Mouse (Mus musculus) small intestine, adult 2 months (tissue): ENCODE measurements around the gene Cemip. TPM values are rescaled to one million over a fixed set of nuclear protein-coding genes. Genes with fewer than 3 reads are reported as not detected.
A peak's percentile ranks its signal among the peaks of the same experiment; 100 is the strongest.

Source experiments
- H3K27ac ChIP-seq: fragments of 200-500 bp; 2 replicates; pipeline ENCODE4 v1.5.1; 2012; ENCODE audit warnings: low read depth, low read length, control low read depth, inconsistent platforms; ENCODE audit not compliant: insufficient read depth
- H3K27me3 ChIP-seq: fragments of 200-500 bp; 2 replicates; pipeline ENCODE4 v1.6.1; 2012; ENCODE audit warnings: mild to moderate bottlenecking, moderate library complexity, low read length, inconsistent platforms; ENCODE audit not compliant: control insufficient read depth, insufficient read depth
- H3K36me3 ChIP-seq: fragments of 200-500 bp; 2 replicates; pipeline ENCODE4 v1.6.1; 2012; ENCODE audit warnings: mild to moderate bottlenecking, low read length, control low read depth, inconsistent platforms; ENCODE audit not compliant: control insufficient read depth, insufficient read depth
- H3K4me1 ChIP-seq: fragments of 200-500 bp; 2 replicates; pipeline ENCODE4 v1.6.1; 2012; ENCODE audit warnings: low read length, inconsistent platforms, mixed read lengths; ENCODE audit not compliant: control insufficient read depth, insufficient read depth, insufficient read length
- H3K4me3 ChIP-seq: fragments of 200-500 bp; 2 replicates; pipeline ENCODE4 v1.5.1; 2012; ENCODE audit warnings: low read depth, mild to moderate bottlenecking, control low read depth, inconsistent platforms, low read length, moderate library complexity
- CTCF ChIP-seq: fragments of 200-500 bp; IDR thresholded peaks from 2 replicates; pipeline ENCODE4 v1.5.1; 2012; ENCODE audit warnings: low read depth, mild to moderate bottlenecking, control low read depth, inconsistent platforms, low read length, moderate library complexity, mixed read lengths; ENCODE audit not compliant: insufficient replicate concordance, insufficient read length; ENCODE audit errors: extremely low read depth
- POLR2A ChIP-seq: fragments of 200-500 bp; IDR thresholded peaks from 2 replicates; pipeline ENCODE4 v1.6.1; 2012; ENCODE audit warnings: low read depth, mild to moderate bottlenecking, control low read depth, inconsistent platforms, low read length, moderate library complexity
- WGBS: fragments of 180-500 bp; shearing (Covaris S2); methylation state at CpG from one replicate; pipeline ENCODE4 v1.1.7; 2018; 5-methylcytosine and 5-hydroxymethylcytosine counted together
- polyA plus RNA-seq: library from polyadenylated mRNA; depleted of rRNA; stranded (reverse); fragments of >200 nt; gene quantifications from 2 replicates; pipeline ENCODE4 v1.2.3, GENCODE M21; 2012

Gene Cemip
- polyA plus RNA-seq, 1 experiment = 0.27 TPM

DNA sequence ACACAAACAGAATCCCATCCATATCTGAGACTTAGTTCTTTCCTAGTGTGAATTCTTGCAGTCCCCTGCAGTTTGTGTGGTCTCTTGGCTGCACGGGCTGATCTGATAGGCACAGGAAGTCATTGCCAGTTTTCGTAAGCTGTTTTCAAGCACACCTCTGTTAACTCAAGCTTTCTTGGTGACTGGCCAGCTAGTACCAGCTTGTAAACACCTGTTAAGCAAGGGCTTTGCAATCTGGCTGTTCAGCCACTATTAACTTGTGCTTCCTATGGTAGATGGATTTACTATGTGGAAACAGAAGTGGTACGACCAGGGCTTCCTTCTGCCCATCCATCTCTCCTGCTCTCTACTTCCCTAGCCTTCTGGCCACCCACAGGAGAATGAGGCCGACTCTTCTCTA lies 166.1 kb downstream of the Cemip start:
- Histone ChIP-seq H3K27me3 (no peaks in the 10 kb centered on the region), H3K4me1 (no peaks in the 10 kb centered on the region), H3K36me3 (no peaks in the 10 kb centered on the region), H3K27ac (no peak overlapping the region), H3K4me3 (no peak overlapping the region)
- no peak for TF ChIP-seq POLR2A
- no peak for TF ChIP-seq CTCF
- 58% methylated on average over 4 of the region's 4 CpGs for WGBS

DNA sequence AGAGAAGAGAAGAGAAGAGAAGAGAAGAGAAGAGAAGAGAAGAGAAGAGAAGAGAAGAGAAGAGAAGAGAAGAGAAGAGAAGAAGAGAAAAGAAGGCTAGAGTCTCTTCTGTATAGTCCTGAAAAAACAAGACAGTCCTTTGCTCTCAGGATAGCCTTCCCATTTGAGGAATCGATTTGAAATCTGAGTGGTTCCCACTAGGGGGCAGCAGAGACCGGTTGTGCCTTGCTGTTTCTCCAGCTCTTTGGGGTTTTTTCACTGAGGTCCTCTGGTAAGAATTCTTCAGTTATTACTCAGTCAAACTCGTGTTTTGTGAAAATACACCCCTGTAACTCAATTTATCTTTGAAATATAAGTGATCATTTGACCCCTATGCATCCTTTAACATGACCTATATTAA lies 171.7 kb downstream of the Cemip start:
- no peak for TF ChIP-seq POLR2A
- peak; percentile 79; the same call in 1 of the 2 replicates for TF ChIP-seq CTCF
- Histone ChIP-seq H3K4me1 (peaks cover 2% of the 10 kb centered on the region; the same call in 1 of the 2 replicates), H3K4me3 (no peak overlapping the region), H3K27me3 (no peaks in the 10 kb centered on the region), H3K36me3 (no peaks in the 10 kb centered on the region), H3K27ac (no peak overlapping the region)
- 1% methylated on average over 3 of the region's 3 CpGs for WGBS

DNA sequence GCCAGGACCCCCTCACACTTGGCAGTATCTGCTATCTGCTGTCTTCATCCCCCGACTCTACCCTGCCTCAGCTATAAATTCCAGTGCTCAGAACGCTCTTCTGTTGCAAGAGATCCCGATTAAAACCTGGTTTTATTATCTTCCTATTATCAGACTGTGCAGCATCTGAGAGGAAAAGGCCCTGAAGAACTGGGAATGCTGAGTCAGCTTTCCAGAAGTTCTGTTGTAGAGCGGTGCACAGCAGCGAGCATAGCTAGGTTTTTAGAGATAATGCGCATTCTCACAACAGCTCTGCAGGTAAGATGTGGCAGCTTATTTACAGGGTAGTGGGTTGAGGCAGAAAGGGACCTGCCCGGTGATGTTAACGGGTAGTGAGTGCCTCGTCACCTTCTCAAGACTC lies 172.3 kb downstream of the Cemip start:
- no peak overlapping the region for H3K4me3 ChIP-seq
- 80% methylated on average over 9 of the region's 9 CpGs for WGBS
- H3K27me3 ChIP-seq = no peaks in the 10 kb centered on the region
- no peak for TF ChIP-seq CTCF
- TF ChIP-seq POLR2A = no peak
- H3K36me3 ChIP-seq = no peaks in the 10 kb centered on the region
- no peak overlapping the region for H3K27ac ChIP-seq
- H3K4me1 ChIP-seq = peaks cover 2% of the 10 kb centered on the region; the same call in 1 of the 2 replicates

DNA sequence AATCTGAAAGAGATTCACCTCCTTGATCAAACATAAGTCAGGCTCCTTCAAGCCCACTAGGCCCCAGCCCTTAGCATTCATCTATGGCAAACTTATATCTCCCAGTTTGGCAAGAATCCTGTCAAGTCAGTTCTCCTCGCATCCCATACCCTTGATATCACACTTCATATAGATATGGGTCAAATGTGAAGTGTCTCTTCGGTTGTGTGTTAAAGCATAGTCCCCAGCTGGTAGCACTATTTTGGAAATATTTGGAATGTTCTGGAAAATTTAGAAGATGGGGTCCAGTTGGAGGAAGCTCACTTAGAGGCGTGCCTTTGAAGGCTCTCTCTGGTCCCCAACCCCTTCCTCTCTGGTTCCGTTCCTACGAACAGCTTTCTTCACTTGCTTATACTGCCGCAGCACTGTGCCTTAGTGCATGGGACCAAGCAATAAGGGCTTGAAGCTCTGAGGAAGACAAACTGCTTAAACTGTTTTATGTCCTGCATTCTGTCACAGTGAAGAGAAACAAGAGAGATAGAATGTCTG lies 172.8 kb downstream of the Cemip start:
- Histone ChIP-seq H3K4me1 (peaks cover 2% of the 10 kb centered on the region; the same call in 1 of the 2 replicates), H3K4me3 (no peak overlapping the region), H3K27me3 (no peaks in the 10 kb centered on the region), H3K27ac (no peak overlapping the region), H3K36me3 (no peaks in the 10 kb centered on the region)
- WGBS = 90% methylated on average over 6 of the region's 6 CpGs
- TF ChIP-seq CTCF = no peak
- no peak for TF ChIP-seq POLR2A

DNA sequence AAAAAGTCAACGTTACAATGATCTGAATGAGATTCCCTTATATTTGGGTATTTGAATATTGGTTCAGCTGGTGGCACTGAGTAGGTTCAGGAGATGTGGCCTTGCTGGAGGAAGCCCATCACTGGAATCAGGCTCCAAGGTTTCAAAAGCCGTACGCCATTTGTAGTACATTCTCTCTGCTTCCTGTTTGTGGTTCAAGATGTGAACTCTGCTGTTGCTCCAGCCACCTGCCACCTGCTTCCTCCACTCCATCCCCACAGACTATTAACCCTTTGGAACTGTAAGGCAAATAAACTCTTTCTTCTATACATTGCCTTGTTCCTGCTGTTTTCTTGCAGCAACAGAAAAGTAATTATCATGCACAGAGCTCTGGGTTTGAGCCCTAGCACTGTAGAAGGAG lies 174.4 kb downstream of the Cemip start:
- no peaks in the 10 kb centered on the region for H3K27me3 ChIP-seq
- H3K4me1 ChIP-seq = peaks cover 2% of the 10 kb centered on the region; the same call in 1 of the 2 replicates
- H3K4me3 ChIP-seq = no peak overlapping the region
- no peak overlapping the region for H3K27ac ChIP-seq
- TF ChIP-seq POLR2A (no peak), CTCF (no peak)
- WGBS = 48% methylated on average over 3 of the region's 3 CpGs
- no peaks in the 10 kb centered on the region for H3K36me3 ChIP-seq

DNA sequence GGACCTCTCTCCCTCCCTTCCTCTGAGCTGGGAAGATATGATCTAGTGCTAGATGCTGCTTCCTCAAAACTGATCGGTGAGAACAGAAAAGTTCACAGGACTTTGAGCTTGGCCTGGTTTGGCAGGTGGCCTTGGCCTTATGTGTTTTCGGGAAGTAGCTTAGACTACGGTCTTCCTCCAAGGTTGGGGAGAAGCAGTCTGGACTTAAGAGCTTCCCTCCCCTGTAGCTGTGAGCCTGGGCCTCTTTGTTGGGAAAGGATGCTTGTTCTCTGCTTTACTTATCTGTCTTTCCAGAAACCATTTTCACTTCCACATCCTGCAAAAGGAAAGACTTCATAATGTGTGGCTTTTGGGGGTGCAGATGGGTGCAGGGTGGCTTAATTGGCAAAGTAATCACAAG lies 181.5 kb downstream of the Cemip start:
- WGBS = 23% methylated on average over 3 of the region's 3 CpGs
- no peaks in the 10 kb centered on the region for H3K4me1 ChIP-seq
- no peak overlapping the region for H3K27ac ChIP-seq
- no peaks in the 10 kb centered on the region; the same call in 1 of the 2 replicates for H3K36me3 ChIP-seq
- H3K27me3 ChIP-seq = no peaks in the 10 kb centered on the region
- H3K4me3 ChIP-seq = no peak overlapping the region
- TF ChIP-seq POLR2A (no peak), CTCF (no peak)

DNA sequence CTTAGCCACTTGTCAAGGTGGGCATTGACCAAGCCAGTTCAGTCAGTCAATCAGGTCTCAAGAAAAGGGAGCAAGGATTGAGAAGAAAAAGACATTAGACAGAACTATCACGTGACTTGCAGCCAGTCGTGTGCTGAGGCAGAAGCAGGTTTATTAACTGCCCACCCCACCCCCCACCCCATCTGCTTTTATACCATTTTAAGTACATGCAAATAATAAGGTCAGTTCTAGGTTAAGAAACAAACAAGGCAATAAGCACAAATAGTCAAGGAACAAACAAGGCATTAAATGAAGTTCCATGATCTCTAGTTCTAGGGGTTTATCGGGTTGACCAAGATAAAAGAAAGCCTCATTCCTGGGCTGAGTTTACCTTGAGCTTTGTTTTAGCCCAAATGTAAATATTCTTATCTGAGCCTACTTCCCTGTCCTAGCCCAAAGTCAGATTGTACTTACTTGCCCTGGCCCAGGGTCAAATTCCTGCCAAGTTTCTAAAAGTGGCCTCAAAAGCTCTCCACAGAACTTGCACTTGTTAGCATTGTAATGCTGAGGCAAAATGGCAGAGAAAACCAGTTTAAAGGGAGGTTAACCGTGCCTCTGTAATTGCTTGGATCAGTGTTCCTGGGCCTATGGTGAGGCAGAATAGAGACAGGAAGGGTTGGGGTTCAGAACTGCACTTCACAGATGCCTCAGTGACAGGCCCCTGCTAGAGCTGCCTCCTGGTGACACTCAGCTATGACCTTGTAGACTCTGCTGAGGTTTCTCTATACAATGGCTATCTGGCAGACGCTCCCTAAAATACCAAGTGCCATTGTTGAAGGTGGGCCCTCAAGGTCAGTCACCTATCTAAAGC lies 183.8 kb downstream of the Cemip start:
- WGBS = 66% methylated on average over 5 of the region's 5 CpGs

More for the DNA sequence above, 183.8 kb downstream of the Cemip start:
- Histone ChIP-seq H3K36me3 (peaks cover 19% of the 10 kb centered on the region), H3K4me3 (no peak overlapping the region), H3K4me1 (no peaks in the 10 kb centered on the region), H3K27ac (no peak overlapping the region), H3K27me3 (no peaks in the 10 kb centered on the region)
- no peak for TF ChIP-seq CTCF
- TF ChIP-seq POLR2A = no peak
